Mouse (Mus musculus): Measurements from ENCODE around the gene Efna2. TPM values are rescaled to one million over a fixed set of nuclear protein-coding genes. Genes with fewer than 3 reads are reported as not detected.

The Efna2 gene
- polyA plus RNA-seq, 1 experiment, result 3.2 TPM

DNA sequence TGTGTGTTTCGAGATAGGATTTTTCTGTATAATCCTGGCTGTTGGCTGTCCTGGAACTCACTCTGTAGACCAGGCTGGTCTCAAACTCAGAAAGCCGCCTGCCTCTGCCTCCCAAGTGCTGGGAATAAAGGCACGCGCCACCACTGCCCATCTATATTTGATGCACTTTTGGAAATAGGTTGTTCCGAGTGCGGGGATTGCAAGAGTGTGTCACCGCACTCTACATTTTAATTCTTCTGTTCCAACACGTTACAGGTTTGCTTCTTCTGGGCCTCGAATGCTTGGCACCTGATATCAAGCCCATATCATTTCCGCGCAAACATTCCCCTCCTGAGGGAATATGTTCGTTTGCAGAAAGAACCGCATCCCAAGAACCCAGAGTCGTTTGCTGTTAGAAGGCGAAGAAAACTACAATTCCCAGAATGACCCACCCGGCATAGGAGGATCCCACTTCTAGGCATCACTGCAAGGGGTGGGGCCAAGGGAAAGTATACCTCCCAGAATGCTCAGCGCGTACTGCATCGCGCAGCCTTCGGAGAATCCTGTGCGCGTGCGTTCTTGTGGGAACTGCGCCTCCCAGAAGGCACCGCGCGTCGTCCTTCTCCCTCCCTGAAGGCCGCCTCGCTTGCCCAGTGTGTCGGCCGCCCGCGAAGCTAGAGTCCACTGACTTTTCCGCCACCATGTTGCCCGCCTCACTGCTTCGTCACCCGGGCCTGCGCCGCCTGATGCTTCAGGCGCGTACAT, 37.3 kb upstream of the Efna2 start:
- DNase-seq (ENCODE audit: low read depth), result peak; percentile 88

DNA sequence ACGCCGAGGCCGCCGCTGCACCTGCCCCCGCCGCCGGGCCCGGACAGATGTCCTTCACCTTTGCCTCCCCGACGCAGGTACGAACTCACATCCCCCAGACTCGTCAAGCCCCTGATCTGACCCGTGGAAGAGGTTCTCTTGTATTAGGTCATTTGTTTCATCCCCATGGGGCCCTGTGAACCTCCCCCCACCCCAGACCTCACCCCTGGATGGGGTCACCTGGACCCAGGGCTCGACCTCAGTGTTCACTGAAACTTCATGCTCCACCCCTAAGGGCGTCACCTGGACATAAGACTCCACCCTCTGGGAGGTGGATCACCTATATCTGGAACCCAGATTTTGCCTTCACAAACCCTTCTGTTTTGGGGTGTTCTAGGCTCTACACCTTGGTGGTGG, 36.8 kb upstream of the Efna2 start:
- DNase-seq (ENCODE audit: low read depth), result no peak

DNA sequence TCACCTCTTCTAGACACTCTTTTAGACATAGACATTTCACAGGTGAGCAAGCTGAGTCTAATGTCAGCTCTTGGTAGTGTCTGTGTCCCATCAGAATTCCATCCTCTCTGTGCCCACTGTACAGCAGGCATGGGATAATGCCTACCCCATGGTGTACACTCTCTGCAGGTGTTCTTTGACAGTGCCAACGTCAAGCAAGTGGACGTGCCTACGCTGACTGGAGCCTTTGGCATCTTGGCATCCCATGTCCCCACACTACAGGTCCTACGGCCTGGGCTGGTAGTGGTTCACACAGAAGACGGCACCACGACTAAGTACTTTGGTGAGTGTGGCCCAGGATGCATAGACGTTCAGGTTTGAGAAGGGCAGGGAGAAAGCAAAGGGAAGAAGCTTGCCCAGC, 35.6 kb upstream of the Efna2 start:
- DNase-seq (ENCODE audit: low read depth), result no peak

DNA sequence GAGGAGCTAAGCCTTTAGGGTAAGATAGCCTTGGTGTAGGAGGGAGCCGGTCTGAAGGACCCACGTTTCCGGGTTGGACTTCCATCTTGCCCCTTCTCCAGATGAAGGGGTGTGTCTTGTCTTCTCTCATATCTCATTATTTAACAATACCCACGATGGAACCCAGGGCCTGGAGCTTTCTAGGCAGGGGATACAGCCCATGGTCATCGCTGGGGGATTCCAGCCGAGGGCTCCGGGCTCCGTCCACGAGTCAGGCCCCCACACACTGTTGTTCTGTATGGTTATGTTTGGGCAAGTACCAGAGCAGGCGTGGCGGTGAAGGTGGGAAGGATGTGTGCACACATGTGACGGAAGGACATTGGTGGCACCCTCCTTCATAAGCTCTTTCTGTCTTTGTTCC, 35.1 kb upstream of the Efna2 start:
- no peak for DNase-seq (ENCODE audit: low read depth)

DNA sequence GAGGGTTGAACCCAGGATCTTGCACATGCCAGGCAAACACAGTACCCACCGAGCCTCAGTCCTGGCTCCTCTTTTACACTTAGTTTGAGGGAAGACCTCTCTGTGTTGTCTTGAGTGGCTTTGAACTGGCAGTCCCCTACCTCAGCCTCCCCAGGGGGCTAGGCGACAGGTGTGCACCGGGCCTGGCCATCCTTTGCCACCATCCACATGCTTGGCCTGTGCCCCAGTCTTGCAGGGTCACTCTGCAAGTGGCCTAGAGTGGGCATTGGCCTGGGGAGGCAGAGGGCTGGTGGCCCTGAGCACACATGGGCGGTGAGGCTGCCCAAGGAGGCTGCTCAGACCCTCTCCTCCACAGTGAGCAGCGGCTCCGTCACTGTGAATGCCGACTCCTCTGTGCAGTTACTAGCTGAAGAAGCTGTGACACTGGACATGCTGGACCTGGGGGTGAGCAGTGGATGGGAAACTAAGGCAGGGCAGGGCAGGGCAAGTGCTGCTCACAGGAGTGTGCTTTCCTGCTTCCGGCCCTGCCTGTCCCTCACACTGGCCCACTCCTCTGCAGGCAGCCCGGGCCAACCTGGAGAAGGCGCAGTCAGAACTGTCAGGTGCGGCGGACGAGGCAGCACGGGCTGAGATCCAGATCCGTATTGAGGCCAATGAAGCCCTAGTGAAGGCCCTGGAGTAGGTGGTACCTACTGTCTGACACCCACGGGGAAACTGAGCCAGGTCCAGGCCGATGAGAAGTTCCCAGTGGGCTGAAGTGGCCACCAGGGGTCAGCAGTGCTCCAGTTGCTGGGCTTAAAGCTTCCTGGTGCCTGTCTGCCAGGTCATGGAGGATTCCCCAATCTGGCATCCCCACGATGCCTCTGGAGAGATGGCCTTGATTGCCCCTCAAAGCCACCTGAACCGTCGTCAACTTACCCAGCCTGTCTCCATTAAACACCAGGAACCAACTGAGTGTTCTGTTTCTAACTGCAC, 34.1 kb upstream of the Efna2 start:
- no peak for DNase-seq (ENCODE audit: low read depth)

DNA sequence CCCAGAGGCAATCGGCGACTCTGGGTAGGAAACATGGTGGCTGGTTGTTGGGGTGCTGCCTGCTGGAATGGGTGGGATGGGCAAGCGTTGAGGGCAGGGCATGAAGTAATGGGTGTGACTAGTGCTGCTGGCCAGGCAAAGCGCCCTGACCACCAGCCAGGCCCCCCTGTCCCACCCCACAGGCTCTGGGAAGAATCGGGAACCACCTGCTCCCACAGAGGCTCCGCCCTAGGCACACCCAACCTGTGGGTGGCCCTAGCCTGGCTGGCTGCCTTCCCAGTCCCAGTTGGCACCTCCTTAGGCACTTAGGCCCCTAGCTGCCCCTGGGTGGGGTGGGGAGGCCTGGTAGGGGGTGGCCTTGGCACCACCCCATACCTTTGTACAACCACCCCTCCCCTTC, 33.4 kb upstream of the Efna2 start:
- DNase-seq (ENCODE audit: low read depth), result no peak

DNA sequence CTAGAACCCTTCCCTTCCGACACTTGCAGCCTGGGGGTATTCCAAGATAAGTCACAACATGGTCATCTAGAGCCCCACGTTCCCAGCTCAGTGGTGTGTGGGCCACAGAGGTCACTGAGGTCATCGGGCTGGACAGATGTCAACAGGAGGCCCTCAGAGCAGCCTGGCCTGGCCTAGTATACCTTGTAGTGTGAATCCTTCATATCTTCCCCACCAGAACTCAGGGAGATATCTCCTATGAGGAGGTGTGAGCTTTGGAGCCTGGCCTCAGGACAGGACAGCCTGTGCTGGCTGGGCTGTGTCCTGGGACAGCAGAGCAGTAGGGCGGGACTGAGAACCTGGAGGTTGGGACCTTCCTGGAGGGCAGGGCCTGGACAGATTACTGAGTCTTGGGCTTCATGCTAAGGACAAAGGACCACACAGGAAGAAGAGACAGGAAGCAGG, 32.7 kb upstream of the Efna2 start:
- DNase-seq (ENCODE audit: low read depth), result no peak

DNA sequence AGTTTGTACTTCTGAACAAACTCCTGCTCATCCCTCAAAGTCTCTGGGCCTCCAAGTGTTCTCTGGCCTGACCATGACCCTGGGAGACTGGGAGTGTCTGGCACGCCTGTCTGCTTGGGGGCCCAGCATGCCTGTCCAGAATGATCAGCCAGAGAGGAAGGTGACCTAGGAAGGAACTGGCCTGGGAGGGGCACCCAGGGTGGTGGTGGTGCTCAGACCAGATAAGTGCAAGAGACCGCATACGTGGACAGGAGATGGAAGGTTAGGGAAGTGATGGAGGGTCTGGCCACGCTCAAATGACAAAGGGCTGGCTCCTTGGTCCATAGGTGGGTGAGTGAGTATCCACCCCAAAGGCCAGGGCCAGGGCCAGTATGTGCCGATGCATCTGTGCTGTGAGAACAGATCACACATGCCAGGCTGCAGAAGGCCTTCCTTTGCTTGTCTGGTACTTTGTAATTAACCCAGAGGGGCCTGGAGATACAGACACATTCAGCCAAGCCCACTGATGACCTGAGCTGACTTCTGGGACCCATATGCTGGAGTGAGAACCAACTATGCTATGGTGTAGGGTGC, 32.0 kb upstream of the Efna2 start:
- DNase-seq (ENCODE audit: low read depth), result no peak

DNA sequence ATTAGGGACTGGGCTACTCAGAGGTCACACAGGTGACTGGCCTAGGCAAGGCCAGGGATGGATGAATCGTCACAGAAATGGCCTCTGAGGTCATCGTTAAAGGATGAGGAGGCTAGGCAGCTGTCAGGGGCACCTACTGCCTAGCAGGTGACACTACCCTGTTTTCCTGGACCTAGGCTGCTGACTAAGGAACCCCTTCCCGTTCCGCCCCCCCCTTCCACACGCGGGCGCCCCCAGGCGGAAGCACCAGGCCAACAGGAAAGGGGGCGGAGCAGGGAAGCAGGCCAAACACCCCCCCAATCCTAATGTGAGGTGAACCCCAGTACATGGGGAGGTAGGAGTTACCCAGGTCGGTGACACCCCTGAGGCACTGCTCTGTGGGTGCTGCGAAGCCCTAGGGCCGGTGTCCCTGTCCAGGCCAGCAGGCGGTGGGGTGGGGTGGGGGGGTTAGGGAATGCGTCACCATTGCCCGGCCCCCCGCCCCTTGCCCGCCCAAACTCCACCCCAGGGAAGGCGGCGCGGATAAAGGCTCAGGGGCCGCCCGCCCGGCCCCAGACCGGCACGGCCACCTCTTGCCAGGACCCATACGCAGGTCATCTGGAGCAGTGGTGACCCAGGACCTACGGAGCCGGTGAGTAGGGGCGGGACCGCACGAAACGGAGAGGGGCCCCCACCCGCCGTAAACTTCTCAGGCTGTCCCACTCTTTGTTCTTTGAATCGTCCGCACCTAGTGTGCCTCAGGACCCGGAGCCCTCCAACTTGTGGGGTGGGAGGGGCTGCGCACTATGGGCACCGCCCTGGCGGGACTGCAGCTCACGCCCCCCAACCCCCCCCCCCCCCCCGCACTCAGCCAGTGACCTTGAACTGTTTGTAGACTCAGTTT, 31.3 kb upstream of the Efna2 start, which contains the start of gene Midn:
Gene Midn (plus strand): TSS at position 554 of the 883 bp plus-strand sequence.
- no peak for DNase-seq (ENCODE audit: low read depth)

DNA sequence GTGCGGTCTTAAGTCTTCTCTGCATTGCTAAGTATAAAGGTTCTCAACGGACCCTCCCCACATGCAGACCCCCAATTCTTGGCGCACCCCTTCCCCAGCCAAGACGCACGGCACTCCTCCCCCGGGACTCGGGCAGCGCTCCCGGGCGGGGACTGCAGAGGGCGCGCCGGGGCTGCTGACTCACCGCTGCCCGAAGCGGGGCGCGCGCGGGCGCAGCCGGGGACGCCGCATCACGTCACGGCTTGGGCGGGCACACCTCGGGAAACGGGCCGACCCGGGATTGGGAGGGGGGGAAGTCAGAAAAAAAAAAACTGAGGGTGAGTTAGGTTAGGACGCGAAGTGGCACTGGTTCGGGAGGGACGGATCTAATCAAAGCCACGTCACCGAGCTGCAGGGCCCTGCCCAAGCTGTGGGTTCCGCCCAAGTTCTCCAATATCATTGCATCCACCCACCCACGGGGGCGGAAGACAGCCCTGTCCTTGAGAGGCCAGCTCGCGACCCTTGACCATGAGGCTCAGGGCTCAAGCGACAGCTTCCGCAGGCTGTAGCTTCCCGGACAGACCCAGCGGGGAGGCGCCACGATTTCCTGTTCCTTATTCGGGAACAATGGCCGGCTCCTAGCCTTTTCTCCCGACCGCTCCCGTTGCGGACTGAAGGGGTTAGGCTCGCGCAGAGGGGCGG, 30.5 kb upstream of the Efna2 start:
- no peak for DNase-seq (ENCODE audit: low read depth)

DNA sequence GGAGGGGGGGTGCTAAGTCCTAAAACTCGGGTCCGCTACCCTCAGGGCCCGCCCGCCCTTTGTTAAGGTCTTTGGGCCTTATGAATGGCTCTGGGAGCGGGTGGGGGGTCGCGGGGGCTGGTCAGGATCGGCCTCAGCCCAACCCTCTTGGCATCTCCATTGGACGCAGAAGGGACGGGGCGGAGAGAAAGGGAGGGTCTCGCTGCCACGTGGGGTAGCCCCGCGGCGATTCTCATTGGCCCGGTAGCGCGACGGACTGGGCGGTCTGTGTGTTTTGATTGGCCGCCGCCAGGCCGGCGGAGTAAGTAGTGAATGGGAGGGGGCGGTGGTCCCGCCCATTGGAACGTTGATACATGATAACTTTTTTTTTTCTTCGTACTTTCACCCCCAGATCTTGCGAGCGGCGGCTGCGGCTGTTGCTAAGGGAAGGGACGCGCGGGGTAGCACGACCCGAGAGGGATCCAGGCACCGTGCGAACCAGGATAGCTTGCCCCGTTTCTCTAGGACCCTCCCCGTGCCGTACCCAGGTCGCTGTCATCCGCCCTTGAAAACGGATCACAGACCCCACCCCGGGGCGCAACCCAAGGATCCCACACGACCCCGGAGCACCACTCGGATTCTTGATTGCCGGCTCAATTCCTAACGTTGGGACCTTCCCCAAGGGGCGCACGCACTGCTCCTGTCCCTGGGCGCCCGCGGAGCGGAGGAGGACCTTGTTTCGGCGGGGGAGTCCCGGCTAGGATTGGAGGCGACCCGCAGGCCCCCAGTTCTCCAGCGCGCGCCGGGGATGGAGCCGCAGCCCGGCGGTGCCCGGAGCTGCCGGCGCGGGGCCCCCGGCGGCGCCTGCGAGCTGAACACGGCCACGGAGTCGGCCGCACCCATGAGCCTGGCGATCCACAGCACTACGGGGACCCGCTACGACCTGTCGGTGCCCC, 29.7 kb upstream of the Efna2 start:
- no peak for DNase-seq (ENCODE audit: low read depth)

DNA sequence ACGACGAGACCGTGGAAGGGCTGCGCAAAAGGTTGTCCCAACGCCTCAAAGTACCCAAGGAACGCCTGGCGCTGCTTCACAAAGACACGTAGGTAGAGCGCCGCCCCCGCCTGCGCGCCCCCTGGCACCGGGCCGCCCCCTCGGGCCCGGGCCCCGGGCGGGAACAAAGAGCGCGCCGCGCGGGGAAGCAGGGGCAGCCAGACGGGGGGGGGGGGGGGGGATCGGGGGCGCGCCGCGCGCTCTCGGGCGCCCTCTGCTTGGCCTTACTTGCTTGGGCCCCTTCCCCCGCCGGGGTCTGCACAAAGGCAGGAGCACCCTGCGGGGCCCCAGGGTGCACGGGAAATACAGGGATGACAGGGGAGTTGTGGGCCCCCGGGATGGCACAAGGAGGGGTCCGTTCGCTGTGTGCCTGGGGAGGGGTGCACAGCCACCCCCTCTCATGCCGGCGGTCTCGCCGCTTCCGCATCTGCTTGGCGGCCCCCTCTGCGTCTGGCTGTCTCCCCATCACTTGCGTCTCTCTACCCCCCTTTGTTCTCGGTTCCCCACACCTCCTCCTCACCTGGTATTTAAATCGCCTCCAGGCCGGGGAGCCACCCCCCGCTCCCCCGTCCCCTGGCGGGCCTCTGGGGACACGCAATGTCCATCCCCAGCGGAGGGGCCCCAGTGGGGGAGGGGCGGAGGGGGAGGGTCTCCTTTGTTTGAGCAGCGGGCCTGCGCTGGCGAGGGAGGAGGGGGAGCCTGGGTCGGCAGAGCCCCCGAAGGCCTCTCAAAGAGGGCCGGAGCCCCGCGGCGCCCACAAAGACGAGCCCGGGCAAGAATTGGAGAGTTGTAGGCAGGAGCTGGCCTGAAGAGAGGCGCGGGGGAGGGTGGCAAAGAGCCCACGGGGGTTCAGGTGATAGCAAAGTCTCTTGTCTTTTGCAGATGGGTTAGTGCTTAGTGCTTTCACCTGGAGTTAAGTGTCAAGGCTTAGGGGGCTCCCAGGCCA, 28.8 kb upstream of the Efna2 start:
- no peak for DNase-seq (ENCODE audit: low read depth)

DNA sequence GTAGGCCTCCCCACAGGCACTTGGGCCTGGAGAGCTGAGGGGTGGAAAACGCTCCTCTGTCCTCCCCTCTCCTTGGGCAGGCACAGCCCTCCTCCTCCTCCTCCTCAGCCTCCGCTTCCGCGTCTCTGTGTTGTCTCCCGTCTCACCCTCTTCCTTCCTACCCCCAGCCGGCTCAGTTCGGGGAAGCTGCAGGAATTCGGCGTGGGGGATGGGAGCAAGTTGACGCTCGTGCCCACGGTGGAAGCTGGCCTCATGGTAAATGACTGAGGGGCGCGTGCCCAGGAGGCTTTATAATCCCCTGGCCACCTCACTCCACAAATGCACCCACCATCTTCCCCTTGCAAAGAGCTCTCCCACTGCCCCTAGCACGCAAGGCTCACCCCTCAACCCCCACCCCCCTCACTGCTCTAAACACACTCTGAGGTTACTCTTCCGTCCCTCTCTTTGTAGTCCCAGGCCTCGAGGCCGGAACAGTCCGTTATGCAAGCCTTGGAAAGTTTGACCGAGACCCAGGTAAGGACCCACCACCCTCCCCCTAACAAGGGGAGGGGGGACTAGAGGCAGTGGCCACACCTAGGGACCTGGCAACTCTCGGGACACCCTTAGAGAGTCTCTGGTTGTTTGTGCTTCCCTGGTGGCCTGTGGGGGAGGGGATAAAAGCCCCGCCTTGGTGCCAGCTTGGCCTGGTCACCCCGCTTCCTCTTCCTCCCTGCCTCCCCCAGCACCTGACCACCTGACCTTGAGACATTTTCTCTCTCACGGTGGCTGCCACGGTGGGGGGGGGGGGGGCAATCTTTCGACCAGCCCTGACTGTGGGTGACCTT, 27.9 kb upstream of the Efna2 start:
- no peak for DNase-seq (ENCODE audit: low read depth)

DNA sequence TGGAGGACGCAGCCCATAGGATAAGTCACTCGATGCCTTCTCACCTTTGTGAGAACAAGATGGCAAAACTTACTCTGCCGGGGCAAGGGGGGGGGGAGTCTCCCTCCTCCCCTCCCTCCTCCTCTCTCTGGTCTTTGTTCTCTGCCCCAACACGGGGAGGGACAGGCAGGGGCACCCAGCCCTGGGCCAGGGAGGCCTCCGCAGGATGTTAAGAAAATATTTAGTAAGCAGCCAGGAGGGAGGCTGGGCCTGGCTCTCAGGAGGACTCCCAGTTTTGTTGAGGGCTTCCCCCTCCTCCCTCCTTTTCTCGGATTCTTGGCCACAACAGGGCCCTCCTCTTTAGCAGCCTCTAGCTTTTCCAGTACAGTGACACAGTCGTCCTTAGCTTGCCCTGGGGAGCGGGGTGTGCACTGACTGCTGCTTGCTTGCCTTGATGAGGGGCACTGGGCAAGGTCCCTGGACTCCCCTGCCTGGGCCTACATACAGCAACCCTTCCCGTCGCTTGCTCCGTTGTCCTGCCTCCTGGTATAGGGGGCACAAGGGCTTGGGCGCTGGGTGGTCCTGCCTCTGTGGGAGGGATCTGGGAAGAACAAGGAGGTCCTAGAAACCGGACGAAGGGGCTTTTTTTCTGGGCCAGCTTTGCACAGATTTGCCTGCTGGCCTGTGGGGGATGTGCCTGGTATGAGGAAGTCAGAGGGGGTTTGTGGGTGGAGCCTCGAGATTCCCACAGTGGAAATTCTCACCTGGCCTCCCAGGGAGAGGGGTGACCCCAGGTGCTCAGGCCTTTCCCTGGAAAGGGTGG, 27.0 kb upstream of the Efna2 start:
- no peak for DNase-seq (ENCODE audit: low read depth)

DNA sequence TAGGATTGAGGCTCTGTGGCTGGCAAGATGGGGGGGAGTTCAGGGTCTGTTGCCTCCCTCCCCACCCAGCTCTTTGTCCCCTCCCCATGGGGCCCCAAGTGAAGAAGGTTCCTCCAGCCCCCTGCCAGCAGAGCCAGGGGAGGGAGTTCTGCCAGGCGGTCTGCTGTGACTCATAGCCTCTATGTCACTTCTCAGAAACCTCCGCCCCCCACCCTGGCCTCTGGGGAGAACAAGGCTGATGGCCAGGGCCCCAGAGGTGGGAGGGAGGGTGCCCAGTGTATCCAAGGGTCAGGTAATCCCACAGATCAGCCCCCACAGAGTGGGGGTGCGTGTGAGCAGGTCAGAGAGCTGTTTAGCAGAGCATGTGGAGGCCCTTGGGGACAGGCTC, 26.4 kb upstream of the Efna2 start:
- no peak for DNase-seq (ENCODE audit: low read depth)

DNA sequence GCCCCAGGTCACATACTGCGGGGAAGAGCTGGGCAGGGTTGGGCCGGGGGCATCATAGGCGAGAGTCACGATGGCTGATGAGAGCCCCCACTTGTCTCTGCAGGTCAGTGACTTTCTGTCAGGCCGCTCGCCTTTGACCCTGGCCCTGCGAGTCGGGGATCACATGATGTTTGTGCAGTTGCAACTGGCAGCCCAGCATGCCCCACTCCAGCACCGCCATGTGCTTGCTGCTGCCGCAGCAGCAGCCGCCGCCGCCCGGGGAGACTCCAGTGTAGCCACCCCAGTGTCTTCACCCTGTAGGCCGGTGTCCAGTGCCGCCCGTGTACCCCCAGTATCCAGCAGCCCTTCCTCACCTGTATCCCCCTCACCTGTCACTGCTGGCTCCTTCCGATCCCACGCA, 25.6 kb upstream of the Efna2 start:
- no peak for DNase-seq (ENCODE audit: low read depth)

DNA sequence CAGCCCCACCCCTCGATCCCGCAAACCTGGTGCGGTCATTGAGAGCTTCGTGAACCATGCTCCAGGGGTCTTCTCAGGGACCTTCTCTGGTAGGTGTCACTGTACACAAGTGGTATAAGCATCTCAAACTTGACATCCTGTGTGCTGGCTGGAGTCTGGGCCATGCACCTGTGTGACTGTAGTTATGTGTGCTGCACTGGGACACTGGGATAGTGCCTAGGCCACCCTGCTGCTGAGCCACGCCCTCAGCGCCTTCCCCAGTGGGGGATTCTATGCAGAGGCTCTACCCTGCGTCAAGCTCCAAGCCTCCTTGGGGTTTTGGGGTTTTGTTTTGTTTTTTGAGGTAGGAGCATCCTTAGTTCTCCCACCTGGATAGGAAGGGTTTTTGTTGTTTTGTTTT, 24.9 kb upstream of the Efna2 start:
- no peak for DNase-seq (ENCODE audit: low read depth)

Measured in gonadal fat pad, adult 2 months (tissue).